Mouse (Mus musculus) midbrain, embryonic 11.5 days (tissue): ENCODE measurements at regions not wholly inside any gene's neighbourhood (a gene's known extent, or its start where the extent isn't known, plus 50 kb on each side); places are given as distances from the start of the nearest gene placed in this dataset.
A peak's percentile ranks its signal among the peaks of the same experiment; 100 is the strongest.
"Not testable (repeated sequence)": the region's sequence is repeated elsewhere in the genome, so short reads cannot be mapped to it uniquely, and the experiment has no call there.

Experiments
- ATAC-seq: fragments of 200-750 bp; cut with Nextera tagmentation; 2 replicates; pipeline ENCODE4 v1.8.0; 2017; ENCODE audit warnings: moderate TSS enrichment, moderate library complexity; ENCODE audit not compliant: low FRiP score
- DNase-seq: peaks from one replicate; pipeline ENCODE4 v3.0.0; 2015; ENCODE audit warnings: low spot score; ENCODE audit errors: missing footprints
- H3K27ac ChIP-seq: fragments of 300-500 bp; sonication (generic); 2 replicates; pipeline ENCODE4 v1.5.1; 2014; ENCODE audit warnings: low read depth, low read length
- H3K27me3 ChIP-seq: fragments of 300-500 bp; sonication (generic); 2 replicates; pipeline ENCODE4 v1.6.1; 2014; ENCODE audit warnings: mild to moderate bottlenecking, low read length, moderate library complexity, mixed read lengths; ENCODE audit not compliant: control insufficient read depth, insufficient read depth
- H3K36me3 ChIP-seq: fragments of 300-500 bp; sonication (generic); 2 replicates; pipeline ENCODE4 v1.6.1; 2014; ENCODE audit warnings: mild to moderate bottlenecking, low read length, moderate library complexity, mixed read lengths; ENCODE audit not compliant: control insufficient read depth, insufficient read depth
- H3K4me1 ChIP-seq: fragments of 300-500 bp; sonication (generic); 2 replicates; pipeline ENCODE4 v1.6.1; 2014; ENCODE audit warnings: low read length; ENCODE audit not compliant: control insufficient read depth, insufficient read depth
- H3K4me2 ChIP-seq: fragments of 300-500 bp; sonication (generic); 2 replicates; pipeline ENCODE4 v1.6.1; 2014; ENCODE audit warnings: mild to moderate bottlenecking, moderate library complexity
- H3K4me3 ChIP-seq: fragments of 300-500 bp; sonication (generic); 2 replicates; pipeline ENCODE4 v1.5.1; 2014; ENCODE audit warnings: low read depth, low read length
- H3K9ac ChIP-seq: fragments of 300-500 bp; sonication (generic); 2 replicates; pipeline ENCODE4 v1.6.1; 2014; ENCODE audit warnings: low read length
- H3K9me3 ChIP-seq: fragments of 300-500 bp; sonication (generic); 2 replicates; pipeline ENCODE4 v1.6.1; 2016; ENCODE audit warnings: low read length; ENCODE audit not compliant: control insufficient read depth
- WGBS: fragments of 180-500 bp; shearing (Covaris S2); extraction: QIAGEN DNeasy Blood & Tissue Kit; methylation state at CpG from one replicate; pipeline ENCODE4 v1.1.7; 2014; 5-methylcytosine and 5-hydroxymethylcytosine counted together

DNA sequence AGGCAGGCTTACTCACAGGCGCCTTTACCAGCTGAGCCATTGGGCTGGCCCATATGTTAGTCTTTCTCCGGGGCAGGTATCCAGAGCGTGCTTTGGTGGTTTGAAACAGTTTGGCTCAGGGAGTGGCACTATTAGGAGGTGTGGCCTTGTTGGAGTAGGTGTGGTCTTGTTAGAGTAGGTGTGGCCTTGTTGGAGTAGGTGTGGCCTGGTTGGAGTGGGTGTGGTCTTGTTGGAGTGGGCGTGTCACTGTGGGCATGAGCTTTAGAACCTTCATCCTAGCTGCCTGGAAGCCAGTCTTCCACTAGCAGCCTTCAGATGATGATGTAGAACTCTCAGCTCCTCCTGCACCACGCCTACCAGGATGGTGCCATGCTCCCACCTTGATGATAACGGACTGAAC, 53.1 kb upstream of the Col13a1 start:
- H3K4me2 ChIP-seq, H3K9ac ChIP-seq, H3K4me3 ChIP-seq, H3K27me3 ChIP-seq, ATAC-seq, H3K9me3 ChIP-seq, H3K36me3 ChIP-seq, DNase-seq, H3K4me1 ChIP-seq, H3K27ac ChIP-seq: not testable (repeated sequence)
- WGBS, result 87% methylated on average over 6 of the region's 6 CpGs

DNA sequence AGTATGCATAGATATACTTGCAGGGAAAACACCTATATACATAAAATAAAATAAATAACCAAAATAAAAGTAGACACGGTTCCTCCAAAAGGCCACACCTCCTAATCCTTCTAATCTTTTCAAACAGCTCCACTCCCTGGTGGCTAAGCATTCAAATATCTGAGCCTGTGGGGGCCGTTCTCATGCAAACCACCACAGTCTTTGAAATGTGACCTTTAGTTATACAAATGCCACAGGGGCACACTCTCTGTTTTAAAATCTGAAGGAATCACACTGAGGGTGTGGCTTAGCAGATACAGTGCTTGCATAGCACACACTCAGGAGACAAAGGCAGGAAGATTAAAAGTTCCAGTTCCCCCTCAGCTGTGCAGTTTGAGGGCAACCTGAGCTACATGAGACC, 50.4 kb upstream of the Col13a1 start:
- no peaks in the 10 kb centered on the region for H3K27me3 ChIP-seq
- H3K4me3 ChIP-seq, result no peak overlapping the region
- H3K9ac ChIP-seq, result no peak overlapping the region
- no peaks in the 10 kb centered on the region; the same call in 1 of the 2 replicates for H3K4me1 ChIP-seq
- no peaks in the 10 kb centered on the region for H3K9me3 ChIP-seq
- no peak for ATAC-seq
- DNase-seq, result peak; percentile 69
- no peak overlapping the region for H3K27ac ChIP-seq
- H3K36me3 ChIP-seq, result no peaks in the 10 kb centered on the region
- no peak overlapping the region for H3K4me2 ChIP-seq
- 76% methylated on average over 2 of the region's 2 CpGs for WGBS
